Mouse (Mus musculus): ENCODE data around the gene Setdb1. TPM values are rescaled to one million over a fixed set of nuclear protein-coding genes. Genes with fewer than 3 reads are reported as not detected.
A peak's percentile ranks its signal among the peaks of the same experiment; 100 is the strongest.

Gene Setdb1
- polyA plus RNA-seq, 1 experiment from 2014 or later, result 60.2 TPM

- Histone ChIP-seq H3K4me2 (replicated peaks) (no peak overlapping the region), H3K27ac (replicated peaks) (no peak overlapping the region), H3K27me3 (no peaks in the 10 kb centered on the region), H3K9me3 (no peaks in the 10 kb centered on the region), H3K36me3 (peaks cover 31% of the 10 kb centered on the region), H3K4me3 (no peak overlapping the region), H3K4me1 (no peaks in the 10 kb centered on the region), H3K9ac (replicated peaks) (no peak overlapping the region)
- 96% methylated on average over 7 of the region's 7 CpGs for WGBS
- ATAC-seq (ENCODE audit: low FRiP score, low read depth), result no peak
Measured at GRCm38 (mm10) chr3:95298018-95298417, 59.0 kb downstream of the Setdb1 start.

DNA sequence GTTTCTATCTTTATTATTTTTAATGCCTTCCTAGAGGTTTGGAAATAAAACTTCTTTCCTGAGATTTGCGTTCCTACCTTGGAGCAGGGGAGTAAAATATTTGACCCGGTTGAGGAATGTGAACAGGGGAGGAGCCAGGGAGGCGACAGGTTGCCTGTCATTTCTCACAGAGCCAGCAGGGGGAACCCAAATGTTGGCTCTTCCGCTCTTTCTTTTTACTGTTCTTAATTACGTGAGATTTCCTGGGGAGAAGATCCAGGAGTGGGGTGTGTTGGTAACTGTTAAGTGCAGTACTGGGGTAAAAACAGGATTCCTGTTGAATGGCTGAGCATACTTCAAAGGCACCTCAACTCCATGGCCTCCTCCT is 60.9 kb downstream of the Setdb1 start:
- no peaks in the 10 kb centered on the region for H3K4me1 ChIP-seq
- no peak overlapping the region for H3K4me2 ChIP-seq (replicated peaks)
- 16% methylated on average over 5 of the region's 5 CpGs for whole genome bisulfite sequencing
- H3K4me3 ChIP-seq, result no peak overlapping the region
- no peak for ATAC-seq (ENCODE audit: low FRiP score, low read depth)
- no peaks in the 10 kb centered on the region for H3K27me3 ChIP-seq
- no peaks in the 10 kb centered on the region for H3K9me3 ChIP-seq
- H3K9ac ChIP-seq (replicated peaks), result no peak overlapping the region
- no peak overlapping the region for H3K27ac ChIP-seq (replicated peaks)
- peaks cover 48% of the 10 kb centered on the region for H3K36me3 ChIP-seq

- Histone ChIP-seq H3K36me3 (peaks cover 54% of the 10 kb centered on the region), H3K4me3 (no peak overlapping the region), H3K4me2 (replicated peaks) (no peak overlapping the region), H3K9ac (replicated peaks) (no peak overlapping the region), H3K27me3 (no peaks in the 10 kb centered on the region), H3K4me1 (no peaks in the 10 kb centered on the region), H3K27ac (replicated peaks) (no peak overlapping the region), H3K9me3 (no peaks in the 10 kb centered on the region)
- WGBS, result 80% methylated on average over 11 of the region's 11 CpGs
- ATAC-seq (ENCODE audit: low FRiP score, low read depth), result no peak
Measured at GRCm38 (mm10) chr3:95295321-95296102, 61.5 kb downstream of the Setdb1 start.

GRCm38 (mm10) chr3:95294718-95295117 is 62.3 kb downstream of the Setdb1 start:
- Histone ChIP-seq H3K9me3 (no peaks in the 10 kb centered on the region), H3K27ac (replicated peaks) (no peak overlapping the region), H3K9ac (replicated peaks) (no peak overlapping the region), H3K27me3 (no peaks in the 10 kb centered on the region), H3K36me3 (peaks cover 62% of the 10 kb centered on the region), H3K4me2 (replicated peaks) (no peak overlapping the region), H3K4me3 (no peak overlapping the region), H3K4me1 (no peaks in the 10 kb centered on the region)
- WGBS, result 91% methylated on average over 5 of the region's 5 CpGs
- ATAC-seq (ENCODE audit: low FRiP score, low read depth), result no peak

DNA sequence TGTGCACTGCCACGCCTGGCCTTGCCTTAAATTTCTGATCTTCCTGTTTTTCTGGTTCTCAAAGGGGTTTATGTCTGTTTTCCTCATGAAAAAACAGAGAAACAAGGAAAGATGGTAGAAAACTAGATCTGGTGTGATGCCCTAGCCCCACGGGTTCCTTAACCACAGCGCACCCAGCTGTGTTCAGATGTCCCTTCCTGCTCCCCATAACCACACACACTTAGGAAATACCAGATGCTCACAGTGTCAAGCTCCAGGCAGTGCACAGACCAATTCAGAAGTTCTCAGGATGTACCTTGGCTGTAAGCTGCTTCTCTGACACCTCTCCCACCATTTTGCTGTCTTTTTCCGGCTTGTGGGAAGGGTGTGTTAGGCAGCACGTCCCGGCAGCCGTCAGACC is 62.7 kb downstream of the Setdb1 start:
- no peak for ATAC-seq (ENCODE audit: low FRiP score, low read depth)
- Histone ChIP-seq H3K9ac (replicated peaks) (no peak overlapping the region), H3K4me3 (no peak overlapping the region), H3K4me1 (no peaks in the 10 kb centered on the region), H3K27me3 (no peaks in the 10 kb centered on the region), H3K9me3 (no peaks in the 10 kb centered on the region), H3K4me2 (replicated peaks) (no peak overlapping the region), H3K36me3 (peaks cover 66% of the 10 kb centered on the region), H3K27ac (replicated peaks) (no peak overlapping the region)
- 90% methylated on average over 7 of the region's 7 CpGs for WGBS

GRCm38 (mm10) chr3:95293537-95293936 is 63.5 kb downstream of the Setdb1 start:
- Histone ChIP-seq H3K9ac (replicated peaks) (no peak overlapping the region), H3K27me3 (no peaks in the 10 kb centered on the region), H3K27ac (replicated peaks) (no peak overlapping the region), H3K4me3 (no peak overlapping the region), H3K36me3 (peaks cover 70% of the 10 kb centered on the region), H3K4me1 (no peaks in the 10 kb centered on the region), H3K4me2 (replicated peaks) (no peak overlapping the region), H3K9me3 (no peaks in the 10 kb centered on the region)
- 85% methylated on average over 11 of the region's 11 CpGs for WGBS
- ATAC-seq (ENCODE audit: low FRiP score, low read depth), result no peak

GRCm38 (mm10) chr3:95292899-95293298 is 64.1 kb downstream of the Setdb1 start:
- Histone ChIP-seq H3K4me2 (replicated peaks) (no peak overlapping the region), H3K36me3 (peaks cover 77% of the 10 kb centered on the region), H3K9ac (replicated peaks) (no peak overlapping the region), H3K4me1 (no peaks in the 10 kb centered on the region), H3K27ac (replicated peaks) (no peak overlapping the region), H3K4me3 (no peak overlapping the region), H3K27me3 (no peaks in the 10 kb centered on the region), H3K9me3 (no peaks in the 10 kb centered on the region)
- 93% methylated on average over 2 of the region's 2 CpGs for WGBS
- no peak for ATAC-seq (ENCODE audit: low FRiP score, low read depth)

GRCm38 (mm10) chr3:95291041-95291440 is 66.0 kb downstream of the Setdb1 start:
- no peaks in the 10 kb centered on the region for H3K27me3 ChIP-seq
- no peak overlapping the region for H3K4me2 ChIP-seq (replicated peaks)
- no peak for ATAC-seq (ENCODE audit: low FRiP score, low read depth)
- no peaks in the 10 kb centered on the region for H3K9me3 ChIP-seq
- H3K27ac ChIP-seq (replicated peaks), result no peak overlapping the region
- no peak overlapping the region for H3K4me3 ChIP-seq
- H3K9ac ChIP-seq (replicated peaks), result no peak overlapping the region
- WGBS, result 88% methylated on average over 4 of the region's 4 CpGs
- H3K4me1 ChIP-seq, result no peaks in the 10 kb centered on the region
- H3K36me3 ChIP-seq, result peaks cover 77% of the 10 kb centered on the region

GRCm38 (mm10) chr3:95290156-95290555 is 66.8 kb downstream of the Setdb1 start:
- 82% methylated on average over 6 of the region's 6 CpGs for WGBS
- H3K4me1 ChIP-seq, result no peaks in the 10 kb centered on the region
- H3K36me3 ChIP-seq, result peaks cover 71% of the 10 kb centered on the region
- H3K9ac ChIP-seq (replicated peaks), result no peak overlapping the region
- ATAC-seq (ENCODE audit: low FRiP score, low read depth), result no peak
- no peaks in the 10 kb centered on the region for H3K27me3 ChIP-seq
- H3K4me2 ChIP-seq (replicated peaks), result no peak overlapping the region
- H3K9me3 ChIP-seq, result no peaks in the 10 kb centered on the region
- no peak overlapping the region for H3K4me3 ChIP-seq
- H3K27ac ChIP-seq (replicated peaks), result no peak overlapping the region

DNA sequence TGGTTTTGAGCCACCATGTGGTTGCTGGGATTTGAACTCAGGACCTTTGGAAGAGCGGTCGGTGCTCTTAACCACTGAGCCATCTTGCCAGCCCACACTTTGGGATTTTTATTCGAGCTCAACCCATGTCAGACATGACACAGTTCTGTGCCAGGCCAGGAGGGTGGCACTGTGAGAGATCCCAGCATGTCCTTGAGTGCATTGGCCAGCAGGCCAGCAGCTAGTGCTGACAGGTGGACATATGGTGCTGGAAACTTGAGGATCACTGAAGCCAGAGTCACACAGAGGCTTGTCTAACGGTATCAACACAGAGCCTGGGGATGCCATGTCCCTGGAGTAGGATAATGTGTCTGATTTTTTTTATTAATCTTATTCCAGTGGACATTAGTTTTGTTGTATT is 67.6 kb downstream of the Setdb1 start:
- ATAC-seq (ENCODE audit: low FRiP score, low read depth), result no peak
- Histone ChIP-seq H3K36me3 (peaks cover 63% of the 10 kb centered on the region), H3K9ac (replicated peaks) (no peak overlapping the region), H3K9me3 (no peaks in the 10 kb centered on the region), H3K27ac (replicated peaks) (no peak overlapping the region), H3K4me2 (replicated peaks) (no peak overlapping the region), H3K27me3 (no peaks in the 10 kb centered on the region), H3K4me1 (peaks cover 6% of the 10 kb centered on the region), H3K4me3 (no peak overlapping the region)
- 89% methylated on average over 4 of the region's 4 CpGs for WGBS

- H3K27ac ChIP-seq (replicated peaks), result no peak overlapping the region
- no peak overlapping the region for H3K9ac ChIP-seq (replicated peaks)
- peaks cover 46% of the 10 kb centered on the region for H3K36me3 ChIP-seq
- ATAC-seq (ENCODE audit: low FRiP score, low read depth), result no peak
- WGBS, result 88% methylated on average over 3 of the region's 3 CpGs
- H3K27me3 ChIP-seq, result no peaks in the 10 kb centered on the region
- H3K4me3 ChIP-seq, result no peak overlapping the region
- peaks cover 15% of the 10 kb centered on the region for H3K4me1 ChIP-seq
- no peaks in the 10 kb centered on the region for H3K9me3 ChIP-seq
- H3K4me2 ChIP-seq (replicated peaks), result no peak overlapping the region
Measured at GRCm38 (mm10) chr3:95287541-95287940, 69.5 kb downstream of the Setdb1 start.

DNA sequence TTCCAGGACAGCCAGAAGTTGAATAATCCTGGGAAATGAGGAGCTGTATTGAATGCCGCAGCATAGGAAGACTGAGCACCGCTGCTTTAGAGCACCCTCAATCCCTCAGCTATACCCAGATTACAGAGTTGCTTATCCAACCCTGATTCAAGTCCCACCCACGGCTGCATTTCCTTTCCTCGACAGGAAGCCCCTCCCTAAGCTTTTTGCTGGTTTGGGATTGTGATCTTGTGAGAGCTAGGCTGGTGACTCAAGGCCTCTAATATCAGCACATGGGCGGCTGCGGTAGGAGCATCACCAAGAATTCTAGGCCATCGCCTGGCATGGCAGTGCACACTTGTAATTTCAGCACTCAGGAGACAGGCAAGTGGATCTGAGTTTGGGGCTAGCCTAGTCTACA is 70.5 kb downstream of the Setdb1 start:
- ATAC-seq (ENCODE audit: low FRiP score, low read depth), result no peak
- 89% methylated on average over 7 of the region's 7 CpGs for WGBS

GRCm38 (mm10) chr3:95286011-95286410 is 71.0 kb downstream of the Setdb1 start:
- H3K4me2 ChIP-seq (replicated peaks), result 0 out of 2 replicates have a peak overlapping the region, but pooled peaks have one; percentile 6
- peaks cover 31% of the 10 kb centered on the region for H3K36me3 ChIP-seq
- H3K9me3 ChIP-seq, result no peaks in the 10 kb centered on the region
- H3K27ac ChIP-seq (replicated peaks), result no peak overlapping the region
- H3K4me3 ChIP-seq, result no peak overlapping the region
- H3K9ac ChIP-seq (replicated peaks), result no peak overlapping the region
- ATAC-seq (ENCODE audit: low FRiP score, low read depth), result no peak
- peaks cover 15% of the 10 kb centered on the region for H3K4me1 ChIP-seq
- H3K27me3 ChIP-seq, result no peaks in the 10 kb centered on the region
- WGBS, result 70% methylated on average over 5 of the region's 5 CpGs

More for the DNA sequence above, 70.5 kb downstream of the Setdb1 start:
- no peaks in the 10 kb centered on the region for H3K27me3 ChIP-seq
- H3K27ac ChIP-seq (replicated peaks), result no peak overlapping the region
- no peaks in the 10 kb centered on the region for H3K9me3 ChIP-seq
- H3K4me1 ChIP-seq, result peaks cover 15% of the 10 kb centered on the region
- H3K9ac ChIP-seq (replicated peaks), result no peak overlapping the region
- H3K36me3 ChIP-seq, result peaks cover 36% of the 10 kb centered on the region
- no peak overlapping the region for H3K4me2 ChIP-seq (replicated peaks)
- no peak overlapping the region for H3K4me3 ChIP-seq

All from midbrain, embryonic 12.5 days (tissue).